Mouse (Mus musculus) macrophage (primary cell): Measurements from ENCODE around the gene Smarcc1. TPM values are rescaled to one million over a fixed set of nuclear protein-coding genes. Genes with fewer than 3 reads are reported as not detected.
"Not testable (repeated sequence)": the region's sequence is repeated elsewhere in the genome, so short reads cannot be mapped to it uniquely, and the experiment has no call there.

Experiments
- H3K27ac ChIP-seq: fragments of 350-480 bp; formaldehyde crosslinking; 2 replicates; pipeline ENCODE4 v1.9.0; 2021
- H3K36me3 ChIP-seq: fragments of 350-480 bp; formaldehyde crosslinking; 2 replicates; pipeline ENCODE4 v1.9.0; 2021; ENCODE audit errors: inconsistent target
- H3K4me3 ChIP-seq: fragments of 350-480 bp; formaldehyde crosslinking; 2 replicates; pipeline ENCODE4 v1.9.0; 2021; ENCODE audit errors: inconsistent target
- H3K79me2 ChIP-seq: fragments of 350-480 bp; formaldehyde crosslinking; 2 replicates; pipeline ENCODE4 v1.9.0; 2021; ENCODE audit errors: inconsistent target
- WGBS: methylation state at CpG from one replicate; pipeline ENCODE4 v1.1.7; 2026; ENCODE audit warnings: inconsistent platforms; ENCODE audit not compliant: missing documents; 5-methylcytosine and 5-hydroxymethylcytosine counted together
- polyA plus RNA-seq: library from polyadenylated mRNA; stranded (reverse); fragments of 250-400 nt; gene quantifications from 3 replicates; pipeline ENCODE4 v1.2.4, GENCODE M21; 2018; ENCODE audit warnings: inconsistent platforms

The Smarcc1 gene
- polyA plus RNA-seq, 1 experiment from 2014 or later = 35.3 TPM

DNA sequence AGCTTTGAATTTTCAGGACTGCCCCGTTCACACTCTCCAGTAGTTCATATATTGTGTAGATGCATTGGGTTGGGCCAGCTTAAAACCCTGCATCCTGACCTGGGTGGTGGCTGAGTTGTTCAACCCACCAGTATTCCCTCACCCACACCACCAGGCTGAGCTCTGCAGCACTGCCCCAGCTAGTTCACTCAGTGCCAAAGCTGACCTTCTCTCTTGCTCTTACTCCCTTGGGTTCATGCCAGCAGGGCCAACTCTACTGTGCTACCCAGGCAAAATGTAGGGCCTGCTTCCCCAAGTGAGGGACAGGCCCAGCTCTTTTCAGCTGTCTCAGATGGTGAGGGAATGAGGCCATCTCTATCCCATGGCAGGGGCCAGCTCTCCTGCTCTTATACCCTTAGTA is 41.5 kb downstream of the Smarcc1 start:
- Histone ChIP-seq H3K4me3 (no peak overlapping the region), H3K79me2 (no peaks in the 10 kb centered on the region), H3K27ac (no peak overlapping the region), H3K36me3 (peaks cover 8% of the 10 kb centered on the region; the same call in 1 of the 2 replicates)
- whole genome bisulfite sequencing = 88% methylated on average over 1 of the region's 1 CpGs

DNA sequence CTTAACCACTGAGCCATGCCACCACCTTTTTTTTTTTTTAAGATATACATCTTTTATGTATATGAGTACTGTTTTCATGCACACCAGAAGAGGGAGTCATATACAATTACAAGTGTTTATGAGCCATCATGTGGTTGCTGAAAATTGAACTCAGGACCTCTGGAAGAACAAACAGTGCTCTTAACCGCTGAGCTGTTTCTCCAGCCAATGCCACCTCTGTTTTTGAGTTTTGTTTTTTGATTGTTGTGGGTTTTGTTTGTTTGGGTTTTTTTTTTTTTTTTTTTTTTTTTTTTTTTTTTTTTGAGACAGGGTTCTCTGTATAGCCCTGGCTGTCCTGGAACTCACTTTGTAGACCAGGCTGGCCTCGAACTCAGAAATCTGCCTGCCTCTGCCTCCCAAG is 43.0 kb downstream of the Smarcc1 start:
- not testable (repeated sequence) for H3K79me2 ChIP-seq, H3K27ac ChIP-seq, H3K36me3 ChIP-seq, H3K4me3 ChIP-seq
- no CpG with 5 or more reads among the region's 2 CpGs for WGBS

DNA sequence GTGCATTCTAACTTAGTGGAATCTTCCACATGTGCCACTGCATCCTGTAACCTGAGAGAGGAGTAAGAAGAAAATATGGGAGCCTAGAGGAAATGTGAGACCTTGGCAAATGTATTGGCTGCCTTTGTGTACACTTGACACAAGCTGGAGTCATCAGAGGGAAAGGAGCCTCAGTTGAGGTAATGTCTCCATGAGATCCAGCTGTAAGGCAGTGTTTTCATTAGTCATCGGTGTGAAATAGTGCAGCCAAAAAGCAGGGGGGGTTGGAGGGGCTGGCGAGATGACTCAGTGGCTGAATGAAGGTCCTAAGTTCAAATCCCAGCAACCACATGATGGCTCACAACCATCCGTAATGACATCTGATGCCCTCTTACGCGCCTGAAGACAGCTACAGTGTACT is 44.9 kb downstream of the Smarcc1 start:
- Histone ChIP-seq H3K27ac (no peak overlapping the region), H3K4me3 (no peak overlapping the region), H3K36me3 (peaks cover 4% of the 10 kb centered on the region), H3K79me2 (no peaks in the 10 kb centered on the region)
- WGBS = 81% methylated on average over 5 of the region's 5 CpGs

DNA sequence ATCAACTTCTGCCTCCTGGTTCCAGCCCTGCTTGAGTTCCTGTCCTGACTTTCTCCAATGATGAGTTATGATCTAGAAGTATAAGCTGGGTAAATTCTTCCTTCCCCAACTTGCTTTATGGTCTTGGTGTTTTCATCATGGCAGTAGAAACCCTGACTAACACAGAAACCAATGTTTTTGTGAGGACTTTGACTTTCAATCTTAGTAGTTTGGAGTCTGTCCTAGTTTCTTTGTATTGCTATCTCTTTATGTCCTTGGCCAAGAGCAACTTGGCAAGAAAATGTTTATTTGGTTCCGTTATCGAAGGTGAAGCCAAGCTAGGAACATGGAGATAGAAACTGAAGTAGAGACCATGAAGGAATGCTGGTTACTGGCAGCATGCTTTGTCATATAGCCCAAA is 45.6 kb downstream of the Smarcc1 start:
- no peak overlapping the region for H3K4me3 ChIP-seq
- no peaks in the 10 kb centered on the region for H3K79me2 ChIP-seq
- WGBS = 100% methylated on average over 2 of the region's 2 CpGs
- peaks cover 6% of the 10 kb centered on the region for H3K36me3 ChIP-seq
- no peak overlapping the region for H3K27ac ChIP-seq

DNA sequence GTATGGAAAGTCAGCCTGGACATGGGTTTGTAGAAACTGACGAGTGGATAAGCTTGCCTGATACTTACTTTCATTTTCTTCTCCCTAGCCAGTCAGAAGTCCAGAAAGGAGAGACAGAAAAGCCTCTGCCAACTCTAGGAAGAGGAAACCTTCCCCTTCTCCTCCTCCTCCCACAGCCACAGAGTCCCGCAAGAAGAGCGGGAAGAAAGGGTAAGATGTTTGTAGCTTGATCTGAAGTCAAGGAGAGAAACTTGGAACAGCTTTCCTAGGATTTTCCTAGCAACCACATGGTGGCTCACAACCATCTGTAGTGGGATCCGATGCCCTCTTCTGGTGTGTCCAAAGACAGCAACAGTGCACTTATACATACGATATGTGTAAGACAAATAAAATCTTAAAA is 53.4 kb downstream of the Smarcc1 start:
- Histone ChIP-seq H3K79me2 (no peaks in the 10 kb centered on the region), H3K27ac (no peak overlapping the region), H3K36me3 (peaks cover 40% of the 10 kb centered on the region), H3K4me3 (no peak overlapping the region)
- 92% methylated on average over 5 of the region's 5 CpGs for WGBS

DNA sequence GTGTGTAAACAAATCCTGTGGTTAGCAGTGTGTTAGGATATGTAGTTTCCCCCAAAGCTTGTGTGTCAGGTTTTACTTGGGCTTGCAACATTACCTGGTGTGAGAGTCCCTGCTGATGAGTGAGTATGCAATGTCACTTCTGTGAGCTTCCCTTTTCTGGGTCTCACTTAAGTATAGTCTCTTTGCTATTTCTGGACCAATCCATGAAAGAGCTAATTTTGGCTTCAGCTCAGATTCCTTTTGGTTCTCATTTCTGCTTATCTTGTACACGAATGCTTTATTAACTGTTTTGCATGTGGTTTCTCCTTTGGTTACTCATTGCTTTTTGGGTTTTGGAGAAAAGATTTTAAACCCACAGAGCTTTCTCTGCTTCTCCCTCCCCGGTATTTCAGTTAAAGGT is 82.4 kb downstream of the Smarcc1 start:
- 21% methylated on average over 2 of the region's 2 CpGs for WGBS
- peaks cover 41% of the 10 kb centered on the region for H3K36me3 ChIP-seq
- no peak overlapping the region for H3K4me3 ChIP-seq
- no peak overlapping the region for H3K27ac ChIP-seq
- H3K79me2 ChIP-seq = no peaks in the 10 kb centered on the region

DNA sequence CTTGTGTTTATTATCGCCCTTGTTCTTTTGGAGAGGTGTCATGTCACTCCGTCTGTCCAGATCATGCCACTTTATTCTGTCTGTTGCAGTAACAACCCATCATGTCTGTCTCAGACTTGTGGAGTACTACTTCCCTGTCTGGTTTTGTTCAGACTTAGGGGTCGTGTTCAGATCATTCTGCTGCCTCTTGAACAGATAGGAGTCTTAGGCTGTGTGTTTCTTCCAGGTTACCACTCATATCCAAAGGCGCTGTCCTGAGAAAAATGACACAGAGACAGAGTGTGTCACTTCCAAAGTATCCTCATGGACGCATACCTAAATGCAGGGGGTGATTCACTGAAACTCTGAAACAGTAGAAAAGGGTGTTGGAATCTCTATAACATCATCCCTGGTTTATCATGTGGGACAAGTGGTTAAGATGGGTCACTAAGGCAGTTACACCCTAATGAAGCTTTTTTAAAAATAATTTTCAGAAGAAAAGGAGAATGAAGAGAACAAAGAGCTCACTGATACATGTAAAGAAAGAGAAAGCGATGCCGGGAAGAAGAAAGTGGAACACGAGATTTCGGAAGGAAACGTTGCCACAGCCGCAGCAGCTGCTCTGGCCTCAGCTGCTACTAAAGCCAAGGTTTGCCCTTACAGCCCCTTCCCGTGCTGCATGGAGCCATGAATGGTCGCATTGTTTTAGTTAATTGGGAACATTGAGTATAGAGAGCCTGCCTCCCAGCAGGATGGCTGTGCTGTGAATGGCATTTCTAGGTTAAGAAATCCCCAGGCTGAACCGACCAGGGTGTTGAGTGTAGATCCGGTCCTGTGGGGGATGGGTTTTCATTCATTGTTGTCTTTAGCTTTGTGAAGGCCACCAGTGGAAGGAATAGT is 88.3 kb downstream of the Smarcc1 start:
- 95% methylated on average over 15 of the region's 15 CpGs for WGBS
- Histone ChIP-seq H3K79me2 (no peaks in the 10 kb centered on the region), H3K4me3 (no peak overlapping the region), H3K27ac (no peak overlapping the region), H3K36me3 (peaks cover 44% of the 10 kb centered on the region)

DNA sequence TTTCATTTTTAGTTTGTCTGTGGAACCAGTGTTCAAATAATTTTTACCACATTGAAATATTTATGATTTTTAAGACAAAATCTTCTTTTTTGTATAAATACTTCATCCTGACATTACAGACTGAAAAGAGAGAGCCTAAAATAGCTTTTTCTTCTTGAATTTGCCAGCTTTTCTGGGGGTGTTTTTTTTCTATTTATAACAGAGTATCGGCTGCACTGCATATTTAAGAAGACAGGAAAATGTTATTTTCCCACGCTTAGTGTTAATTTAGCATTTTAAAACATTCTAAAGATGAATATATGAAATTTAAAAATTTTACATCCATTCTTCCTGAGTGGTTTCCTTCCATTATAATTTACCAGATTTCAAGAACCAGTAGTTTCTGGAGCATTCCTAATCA is 88.9 kb downstream of the Smarcc1 start:
- Histone ChIP-seq H3K4me3 (no peak overlapping the region), H3K27ac (no peak overlapping the region), H3K36me3 (peaks cover 44% of the 10 kb centered on the region), H3K79me2 (no peaks in the 10 kb centered on the region)
- 96% methylated on average over 2 of the region's 2 CpGs for WGBS

DNA sequence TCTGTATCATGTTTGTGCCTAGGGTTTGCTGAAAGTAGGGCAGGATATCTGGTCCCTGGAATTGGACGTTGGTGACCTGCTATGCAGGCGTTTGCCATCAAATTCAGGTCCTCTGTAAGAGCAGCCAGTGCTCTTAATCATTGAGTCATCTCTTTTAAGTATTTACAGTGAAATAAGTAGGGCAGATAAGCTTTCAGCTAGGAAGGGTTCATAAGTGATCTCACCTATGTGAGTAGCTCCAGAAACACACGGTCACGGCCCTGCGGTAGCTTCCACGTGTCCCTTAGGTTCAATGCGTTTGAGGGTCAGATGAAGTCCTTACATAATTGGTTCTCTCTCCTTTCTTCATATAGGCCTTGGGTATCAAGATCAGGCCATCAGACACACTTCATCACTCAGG is 90.8 kb downstream of the Smarcc1 start:
- Histone ChIP-seq H3K36me3 (peaks cover 41% of the 10 kb centered on the region), H3K79me2 (no peaks in the 10 kb centered on the region), H3K27ac (no peak overlapping the region), H3K4me3 (no peak overlapping the region)
- WGBS = 83% methylated on average over 7 of the region's 7 CpGs

DNA sequence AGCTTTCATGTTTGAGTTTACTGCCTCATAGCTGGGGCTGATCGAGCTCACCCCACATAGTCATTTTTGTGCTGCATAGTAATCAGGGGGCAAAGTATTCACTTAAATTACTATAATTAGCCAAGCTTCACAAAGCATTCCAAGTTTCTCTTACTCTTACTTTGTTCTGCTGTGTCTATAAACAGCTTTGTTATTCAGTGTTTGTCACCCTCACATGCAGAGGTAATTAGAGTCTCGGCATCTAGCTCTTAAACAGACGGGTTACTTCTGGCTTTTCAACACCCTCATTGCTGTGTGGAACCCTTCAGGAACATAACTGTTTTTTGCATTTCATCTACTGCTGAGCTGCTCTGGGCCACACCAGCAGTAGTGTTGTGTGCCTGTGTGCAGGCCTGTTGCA is 91.5 kb downstream of the Smarcc1 start:
- 97% methylated on average over 3 of the region's 3 CpGs for WGBS
- H3K36me3 ChIP-seq = peaks cover 41% of the 10 kb centered on the region
- H3K4me3 ChIP-seq = no peak overlapping the region

DNA sequence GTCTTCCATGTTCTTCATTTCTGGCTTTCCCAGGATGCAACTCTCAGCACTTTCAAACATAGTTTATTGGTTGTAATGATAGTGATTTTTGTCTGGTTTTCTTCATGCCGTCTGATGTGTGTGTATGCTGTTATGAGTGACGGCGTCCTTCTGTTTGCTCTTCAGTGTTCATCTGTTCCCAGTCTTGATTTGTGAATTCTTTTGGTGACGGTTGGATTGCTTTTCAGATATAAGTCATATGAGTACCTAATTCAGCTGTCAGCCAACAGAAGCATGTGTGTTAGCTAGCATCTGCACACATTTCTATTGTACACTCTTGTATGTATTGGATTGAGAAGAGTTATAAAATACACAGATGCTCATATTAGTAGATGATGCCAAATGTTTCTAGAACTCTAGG is 106.8 kb downstream of the Smarcc1 start:
- H3K79me2 ChIP-seq = no peaks in the 10 kb centered on the region
- 95% methylated on average over 4 of the region's 4 CpGs for WGBS
- H3K36me3 ChIP-seq = peaks cover 10% of the 10 kb centered on the region
- H3K4me3 ChIP-seq = no peak overlapping the region
- H3K27ac ChIP-seq = no peak overlapping the region

More for the DNA sequence above, 91.5 kb downstream of the Smarcc1 start:
- no peak overlapping the region for H3K27ac ChIP-seq
- no peaks in the 10 kb centered on the region for H3K79me2 ChIP-seq

DNA sequence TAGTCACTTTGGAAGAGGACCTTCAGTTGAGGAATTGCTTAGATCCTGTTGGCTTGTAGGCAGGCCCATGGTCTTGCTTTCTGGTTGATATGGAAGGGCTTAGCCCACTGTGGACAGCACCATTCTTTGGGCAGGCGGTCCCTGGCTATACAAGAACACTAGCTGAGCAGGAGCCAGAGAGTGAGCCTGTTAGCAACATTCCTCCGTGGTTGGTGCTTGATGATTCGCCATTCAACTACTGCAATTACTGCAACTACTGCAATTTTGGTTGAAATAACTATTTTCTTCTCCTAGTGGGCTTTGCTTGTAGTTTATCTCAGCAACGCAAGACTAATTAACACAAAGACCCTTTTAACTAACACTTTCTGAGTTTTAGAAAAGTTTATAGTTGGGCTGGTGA is 108.7 kb downstream of the Smarcc1 start:
- 90% methylated on average over 4 of the region's 4 CpGs for WGBS
- peaks cover 10% of the 10 kb centered on the region for H3K36me3 ChIP-seq
- no peak overlapping the region for H3K4me3 ChIP-seq
- H3K79me2 ChIP-seq = no peaks in the 10 kb centered on the region
- no peak overlapping the region for H3K27ac ChIP-seq

DNA sequence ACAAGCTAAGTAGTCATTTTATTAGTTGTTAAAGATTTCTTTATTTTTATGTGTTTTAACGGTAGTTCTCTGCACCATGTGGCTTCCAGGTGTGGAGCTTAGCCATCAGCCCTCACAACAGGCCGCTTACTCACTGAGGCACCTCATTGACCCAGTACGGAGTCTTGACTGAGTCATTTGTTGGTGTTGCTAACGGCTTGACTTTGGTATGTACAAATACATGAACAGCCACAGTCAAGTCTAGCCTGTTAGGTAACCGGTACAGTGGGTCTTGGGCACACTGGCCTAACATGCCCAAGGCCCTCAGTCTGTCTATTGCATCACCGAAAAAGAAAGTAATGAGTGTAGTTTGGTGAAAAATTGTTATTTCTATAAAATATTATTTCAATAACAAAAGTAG is 111.2 kb downstream of the Smarcc1 start:
- Histone ChIP-seq H3K79me2 (no peaks in the 10 kb centered on the region), H3K27ac (no peak overlapping the region), H3K36me3 (peaks cover 3% of the 10 kb centered on the region), H3K4me3 (no peak overlapping the region)
- 92% methylated on average over 6 of the region's 6 CpGs for WGBS

DNA sequence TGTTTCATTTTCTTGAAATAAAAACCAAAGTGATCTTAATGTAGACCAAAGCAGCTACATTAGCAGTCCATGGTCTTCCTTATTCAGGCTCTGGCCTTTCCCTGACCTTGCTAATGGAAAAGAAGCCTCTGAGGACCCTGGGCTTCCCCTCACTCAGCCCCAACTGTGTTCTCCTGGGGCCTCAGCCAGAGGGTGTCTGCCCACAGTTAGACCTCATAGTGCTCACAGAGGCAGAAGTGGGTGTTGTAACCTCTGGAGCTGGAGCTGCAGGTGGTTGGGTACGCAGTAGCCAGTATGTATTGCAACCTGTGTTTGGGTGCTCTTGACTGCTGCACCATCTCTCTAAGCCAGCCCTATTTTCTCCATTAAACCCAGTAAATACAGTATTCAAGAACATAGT is 111.6 kb downstream of the Smarcc1 start:
- no peak overlapping the region for H3K27ac ChIP-seq
- 100% methylated on average over 1 of the region's 1 CpGs for WGBS
- no peaks in the 10 kb centered on the region for H3K36me3 ChIP-seq
- H3K79me2 ChIP-seq = no peaks in the 10 kb centered on the region
- H3K4me3 ChIP-seq = no peak overlapping the region

DNA sequence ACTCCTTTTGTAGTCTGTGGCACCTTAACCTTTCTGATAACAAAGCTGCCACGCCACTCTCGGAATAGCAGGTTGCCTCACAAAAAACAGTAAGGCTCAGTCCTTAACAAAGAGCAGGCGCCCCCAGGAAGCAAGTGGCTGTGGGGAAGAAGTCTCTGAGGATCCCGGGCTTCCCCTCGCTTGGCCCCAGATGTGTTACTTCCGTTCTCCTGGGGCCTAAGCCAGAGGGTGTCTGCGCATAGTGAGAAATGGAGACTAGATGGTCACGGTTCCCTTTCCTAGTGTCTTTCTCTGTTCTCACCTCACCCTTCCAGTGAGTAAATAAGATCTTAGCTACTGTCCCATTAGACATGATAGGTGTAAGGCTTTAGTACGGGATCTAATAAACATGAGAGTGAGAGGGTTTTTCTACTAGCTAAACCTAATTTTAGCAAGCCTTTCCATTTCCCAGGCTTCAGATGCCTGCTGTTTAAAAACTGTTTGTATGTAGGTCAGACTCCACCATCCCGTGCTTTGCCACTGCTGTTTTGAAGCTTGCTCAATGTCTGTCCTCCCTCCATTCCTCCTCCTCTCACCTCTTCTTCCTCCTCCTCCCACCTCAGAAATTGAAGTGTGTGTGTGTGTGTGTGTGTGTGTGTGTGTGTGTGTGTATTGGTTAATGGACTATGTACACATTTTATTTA is 112.2 kb downstream of the Smarcc1 start:
- Histone ChIP-seq H3K4me3 (no peak overlapping the region), H3K27ac (no peak overlapping the region), H3K36me3 (no peaks in the 10 kb centered on the region), H3K79me2 (no peaks in the 10 kb centered on the region)
- whole genome bisulfite sequencing = 73% methylated on average over 10 of the region's 10 CpGs
